Mouse (Mus musculus) lung, postnatal 0 days (tissue): ENCODE data around the gene Fam169a.

Experiments used
- CTCF ChIP-seq: IDR thresholded peaks from 2 replicates; pipeline ENCODE4 v1.5.1; 2016; ENCODE audit warnings: antibody characterized with exemption, mild to moderate bottlenecking
- EP300 ChIP-seq: IDR thresholded peaks from 2 replicates; pipeline ENCODE4 v1.6.1; 2016; ENCODE audit warnings: antibody characterized with exemption, mild to moderate bottlenecking, control low read depth

DNA sequence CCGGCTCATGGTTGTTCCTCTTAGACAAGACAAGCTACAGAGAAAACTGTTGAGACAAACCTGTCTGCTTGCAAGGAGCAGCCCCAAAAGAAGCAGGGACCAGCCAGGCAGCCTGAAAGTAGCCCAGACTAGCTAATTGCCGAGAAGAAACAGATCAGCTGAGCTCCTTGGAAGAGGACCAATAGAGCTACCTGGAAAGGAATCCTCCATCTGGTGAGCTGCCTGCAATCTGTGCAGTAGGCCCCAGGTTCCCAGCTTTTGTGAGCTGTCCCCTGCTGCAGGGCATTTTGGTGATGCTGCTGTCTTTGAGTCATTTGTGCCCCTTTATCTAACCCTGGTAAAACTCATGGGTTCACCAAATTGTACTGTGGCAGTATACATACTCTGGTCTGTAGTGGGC, 13.1 kb downstream of the Fam169a start:
- TF ChIP-seq CTCF, result no peak
- no peak for TF ChIP-seq EP300
